Mouse (Mus musculus) layer of hippocampus, adult 18-20 months (tissue): ENCODE results near the gene Fam155a. TPM values are rescaled to one million over a fixed set of nuclear protein-coding genes. Genes with fewer than 3 reads are reported as not detected.
"Not testable (repeated sequence)": the region's sequence is repeated elsewhere in the genome, so short reads cannot be mapped to it uniquely, and the experiment has no call there.

ENCODE experiments used
- DNase-seq, 2 experiments: peaks; one replicate each; pipeline ENCODE4 v3.0.0; 2022; ENCODE audit warnings: low spot score in 2 of 2
- total RNA-seq, 2 experiments: library from RNA; stranded (reverse); gene quantifications; 2 replicates each; pipeline ENCODE4 v1.2.3; 2021

Gene Fam155a
- total RNA-seq, 2 experiments from 2014 or later = 117 to 119 TPM

DNA sequence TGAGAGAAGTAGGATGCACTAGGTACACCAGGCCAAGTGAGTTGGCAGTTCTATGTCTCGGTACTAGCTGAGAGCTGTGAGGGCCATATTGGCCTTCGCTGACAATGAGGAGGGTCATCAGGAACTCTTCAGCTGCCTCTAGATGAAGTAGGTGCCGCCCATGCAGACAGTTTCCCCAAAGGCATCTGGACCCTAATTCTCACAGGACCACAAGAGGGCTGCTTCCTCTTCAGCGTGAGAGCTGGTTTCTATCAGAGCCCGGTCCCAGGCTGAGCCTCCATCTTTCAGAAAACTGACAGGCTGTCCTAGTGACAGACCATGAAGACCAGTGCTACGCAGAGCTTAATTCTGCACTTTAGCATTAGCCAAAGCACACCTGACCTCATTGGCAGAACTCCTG lies 364.8 kb downstream of the Fam155a start:
- no peak for DNase-seq

DNA sequence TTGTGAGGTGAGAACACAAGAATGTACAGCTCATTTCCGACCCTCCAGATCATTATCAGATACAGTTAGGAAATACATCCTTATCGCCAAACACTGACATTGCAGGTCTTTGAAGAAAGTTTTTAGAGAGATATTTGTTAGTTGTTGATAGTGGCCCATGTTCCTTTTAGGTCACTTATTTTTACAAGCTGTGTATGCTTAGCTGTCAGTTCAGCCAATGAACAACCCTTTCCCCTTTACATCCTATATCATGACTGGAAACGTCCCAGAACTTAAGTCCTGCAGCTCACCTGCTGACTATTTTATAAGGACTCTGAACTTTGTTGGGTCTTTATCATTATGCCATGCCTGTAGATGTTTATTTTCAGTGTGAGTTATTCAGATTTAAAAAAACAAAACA lies 366.3 kb downstream of the Fam155a start:
- no peak for DNase-seq

- DNase-seq = no peak
Measured at GRCm38 (mm10) chr8:9402393-9402792, 368.6 kb downstream of the Fam155a start.

DNA sequence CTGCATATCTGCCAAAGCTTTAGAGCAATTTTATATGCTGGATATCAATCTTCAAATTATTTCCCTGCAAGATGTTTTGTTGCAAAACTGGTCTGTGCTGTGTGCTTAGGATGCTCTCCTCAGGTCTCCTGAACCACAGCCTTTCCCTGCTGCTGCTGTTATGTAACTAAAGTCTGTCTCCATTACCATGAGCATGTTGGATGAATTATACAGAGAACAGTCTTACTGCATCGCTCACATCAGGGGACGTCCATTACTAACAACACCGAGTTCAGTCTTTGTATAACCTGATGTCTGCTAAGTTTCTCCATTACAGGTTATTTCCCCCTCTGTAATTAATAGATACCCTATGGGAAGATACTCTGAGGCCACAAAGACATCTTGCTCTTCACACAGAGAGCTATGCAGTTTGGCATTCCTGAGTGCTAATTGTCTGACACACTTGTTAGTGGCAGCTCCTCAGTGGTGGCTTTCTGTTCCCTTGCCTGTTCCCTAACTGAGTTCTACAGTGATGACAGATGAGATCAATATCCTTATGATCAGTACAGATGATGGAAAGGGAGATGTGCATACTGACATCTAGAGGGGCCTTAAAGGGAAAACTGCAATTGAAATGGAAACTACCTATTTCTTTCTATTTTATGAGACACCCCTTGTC lies 372.2 kb downstream of the Fam155a start:
- DNase-seq = peak in 1 of 2 experiments; percentile 61

DNA sequence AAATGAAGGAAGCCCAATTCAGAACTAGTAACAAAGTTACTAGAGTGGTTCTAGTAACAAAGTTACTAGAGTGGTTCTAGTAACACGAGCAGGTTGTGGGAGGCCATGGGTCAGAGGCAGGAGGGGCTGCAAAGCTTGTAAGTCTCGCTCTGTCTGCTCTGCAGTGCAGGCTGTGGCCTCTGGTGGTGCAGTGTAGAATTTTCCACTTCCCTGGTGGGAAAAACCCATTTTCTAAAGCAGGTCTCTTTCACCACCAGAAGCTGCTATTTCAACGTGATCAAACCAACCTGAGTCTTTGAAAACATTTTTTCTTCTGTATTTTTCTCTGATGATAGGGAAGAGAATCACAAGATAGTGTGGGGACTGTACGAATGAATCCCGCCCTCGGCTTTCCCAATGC lies 372.9 kb downstream of the Fam155a start:
- DNase-seq = peak in 1 of 2 experiments; percentile 30

DNA sequence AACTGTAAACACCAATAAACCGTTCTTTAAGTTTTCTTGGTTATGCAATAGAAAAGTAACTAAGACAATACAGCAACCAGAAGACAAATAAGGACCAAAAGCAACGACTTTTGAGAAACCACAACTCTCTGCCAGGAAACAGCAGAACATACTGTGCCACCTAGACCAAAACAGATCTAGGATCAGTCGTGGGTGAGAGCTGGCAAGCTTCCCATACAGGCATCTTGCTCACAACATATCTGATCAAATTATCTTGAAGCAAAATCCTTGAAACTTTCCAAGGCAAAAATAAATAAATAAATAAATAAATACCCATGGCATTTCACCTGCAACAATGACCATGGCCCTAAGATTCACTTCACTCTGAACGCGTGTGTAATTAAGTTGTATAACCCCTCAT lies 376.3 kb downstream of the Fam155a start:
- DNase-seq = peak in 1 of 2 experiments; percentile 48

- DNase-seq = no peak
Measured at GRCm38 (mm10) chr8:9393246-9393645, 377.7 kb downstream of the Fam155a start.

GRCm38 (mm10) chr8:9390229-9390628 lies 380.7 kb downstream of the Fam155a start:
- DNase-seq = not testable (repeated sequence)

GRCm38 (mm10) chr8:9369201-9369600 lies 401.8 kb downstream of the Fam155a start:
- DNase-seq = no peak

- no peak for DNase-seq
Measured at GRCm38 (mm10) chr8:9367721-9368120, 403.2 kb downstream of the Fam155a start.

DNA sequence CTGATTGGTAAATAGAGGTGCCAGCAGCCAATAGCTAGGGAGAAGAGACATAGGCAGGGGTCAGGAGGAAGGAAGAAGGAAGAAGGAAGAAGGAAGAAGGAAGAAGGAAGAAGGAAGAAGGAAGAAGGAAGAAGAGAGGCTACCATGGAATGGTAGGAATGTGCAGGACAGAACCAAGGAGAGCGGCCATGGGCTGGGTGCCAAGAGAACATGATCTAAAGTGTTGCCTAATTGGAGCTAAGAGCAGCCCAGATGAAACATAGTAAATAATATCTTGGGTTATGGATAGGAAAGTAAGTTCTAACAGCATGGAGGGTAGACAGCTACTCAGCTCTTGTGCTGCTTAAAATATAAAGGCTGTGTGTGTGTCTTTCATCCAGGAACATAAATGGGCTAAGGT lies 405.6 kb downstream of the Fam155a start:
- no peak for DNase-seq

DNA sequence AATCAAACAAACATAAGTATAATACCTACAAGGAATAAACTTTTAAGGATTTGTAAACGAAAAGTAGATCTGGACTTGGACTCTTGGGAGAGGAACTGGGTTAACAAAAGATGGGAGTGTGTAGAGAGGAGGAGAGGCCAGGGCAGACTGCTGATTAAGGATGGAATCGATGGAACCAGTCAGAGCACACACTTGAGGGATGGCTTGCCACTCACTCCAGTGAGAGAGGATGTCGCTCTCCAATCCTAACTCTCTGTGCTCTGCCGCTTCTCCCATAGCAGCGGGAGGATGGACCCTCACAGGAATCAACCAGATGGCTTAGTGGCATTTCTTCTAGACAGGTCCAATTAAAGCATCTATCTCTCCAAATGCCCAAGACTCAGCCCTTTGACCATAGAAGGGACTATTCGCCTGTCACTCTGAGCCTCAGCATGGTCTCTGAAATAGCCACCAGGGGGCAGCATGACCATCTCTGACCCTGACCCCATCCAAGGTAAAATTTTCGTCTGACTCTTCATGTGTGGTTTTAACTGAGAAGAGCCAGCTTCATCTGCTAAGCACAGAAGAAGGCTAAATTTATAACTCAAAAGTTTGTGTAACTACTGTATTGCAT lies 422.3 kb downstream of the Fam155a start:
- DNase-seq = no peak

GRCm38 (mm10) chr8:9347163-9347562 lies 423.8 kb downstream of the Fam155a start:
- no peak for DNase-seq

DNA sequence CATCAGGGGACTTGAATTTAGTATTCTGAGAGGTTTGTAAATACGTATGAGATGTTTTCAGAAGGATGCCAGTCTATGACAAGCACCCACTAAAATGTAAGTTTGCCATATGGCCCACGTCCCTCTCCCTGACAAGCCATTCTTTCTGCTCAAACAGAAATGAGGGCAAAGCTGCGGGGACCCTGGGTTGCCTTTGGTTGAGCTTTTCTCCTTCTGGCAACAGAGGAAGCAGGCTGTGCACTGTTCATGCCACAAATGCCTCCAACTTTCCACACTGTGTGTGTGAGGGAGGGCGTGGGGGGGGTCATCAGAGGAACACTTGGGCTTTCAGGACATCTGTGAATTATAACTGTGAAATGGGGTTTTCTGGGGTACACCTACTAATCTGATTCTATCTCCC lies 426.8 kb downstream of the Fam155a start:
- DNase-seq = no peak

- no peak for DNase-seq
Measured at GRCm38 (mm10) chr8:9342998-9343397, 428.0 kb downstream of the Fam155a start.

DNA sequence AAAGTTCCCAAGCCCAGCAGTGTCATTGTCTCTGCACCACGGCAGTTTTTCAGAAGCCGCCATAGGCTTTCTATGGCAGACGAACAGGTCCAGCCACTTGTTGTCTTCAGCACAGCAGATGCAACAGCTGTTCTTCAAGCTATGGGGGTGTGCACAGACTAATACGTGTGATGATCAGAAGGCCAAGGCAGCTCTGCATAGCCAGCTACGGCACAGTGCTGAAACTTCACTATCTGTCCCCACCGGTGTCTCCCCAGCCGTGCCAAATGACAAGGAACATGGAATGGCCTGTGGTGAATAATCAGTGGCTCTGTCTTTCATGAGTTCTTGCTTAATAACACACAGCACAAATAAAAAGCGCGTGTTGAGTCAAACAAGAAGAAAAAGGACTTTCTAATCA lies 428.4 kb downstream of the Fam155a start:
- no peak for DNase-seq

- no peak for DNase-seq
Measured at GRCm38 (mm10) chr8:9337905-9338304, 433.1 kb downstream of the Fam155a start.

DNA sequence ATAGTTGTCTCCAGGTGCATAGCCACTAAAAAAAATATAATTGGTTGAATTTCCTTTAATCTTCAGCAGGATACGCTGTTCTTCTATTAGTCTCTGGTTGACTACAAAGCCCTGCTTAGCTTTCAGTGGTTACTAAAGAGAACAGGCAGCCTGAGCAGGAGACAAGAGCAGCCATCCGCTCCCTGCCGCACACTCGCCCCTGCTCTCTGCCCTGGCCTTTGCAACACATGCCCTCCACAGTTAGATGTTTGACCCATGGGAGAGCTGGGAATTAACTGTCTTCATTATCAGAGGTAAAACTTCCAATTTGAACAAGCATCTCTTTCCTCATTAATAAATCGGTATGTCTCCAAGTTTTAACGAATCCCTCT lies 435.0 kb downstream of the Fam155a start:
- no peak for DNase-seq

DNA sequence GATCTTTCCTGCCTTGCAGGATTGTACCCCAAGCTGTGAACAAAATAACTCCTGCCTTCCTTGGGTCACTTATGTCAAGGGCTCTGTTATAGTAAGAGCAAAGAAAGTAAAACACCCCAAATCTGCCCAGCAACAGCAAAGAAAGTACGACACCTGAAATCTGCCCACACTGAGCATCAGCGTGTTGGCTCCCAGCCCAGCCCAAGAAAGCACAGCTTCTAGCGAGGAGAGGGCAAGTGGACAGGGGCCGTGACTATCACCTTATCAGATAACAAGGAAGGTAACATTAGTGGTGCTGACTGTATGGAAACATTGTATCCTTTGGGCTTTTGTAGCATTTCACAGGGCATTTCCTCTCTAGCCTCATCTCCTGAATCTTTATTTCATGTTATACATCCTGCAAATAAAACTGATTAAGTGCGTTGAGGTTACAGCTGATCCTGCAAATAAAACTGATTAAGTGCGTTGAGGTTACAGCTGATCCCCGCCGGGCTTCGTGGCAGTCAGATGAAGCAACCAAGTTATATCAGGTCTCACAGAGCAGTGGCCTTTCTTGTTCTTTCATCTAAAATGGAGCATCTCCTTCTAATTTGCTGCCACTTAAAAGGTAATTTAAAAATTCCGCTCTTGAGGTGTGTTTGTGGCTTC lies 435.6 kb downstream of the Fam155a start:
- DNase-seq = no peak

DNA sequence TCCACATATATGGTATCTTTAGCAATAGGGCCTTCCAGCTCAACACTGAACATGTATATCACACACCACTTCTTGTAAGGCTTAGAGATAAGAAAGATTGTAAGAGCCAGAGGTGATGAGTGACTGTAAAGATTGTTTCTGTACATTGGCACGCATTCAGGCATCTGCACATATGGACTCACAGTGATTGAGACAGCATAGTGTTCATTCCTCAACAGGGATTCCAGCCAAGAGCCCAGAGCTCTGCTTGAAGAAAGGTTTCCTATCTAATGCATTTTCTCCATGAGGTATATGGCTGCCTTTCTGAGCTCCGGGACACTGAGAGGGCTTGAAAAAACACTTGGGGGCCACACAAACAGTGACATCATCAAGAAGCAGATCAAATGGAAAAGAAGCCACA lies 438.2 kb downstream of the Fam155a start:
- no peak for DNase-seq

DNA sequence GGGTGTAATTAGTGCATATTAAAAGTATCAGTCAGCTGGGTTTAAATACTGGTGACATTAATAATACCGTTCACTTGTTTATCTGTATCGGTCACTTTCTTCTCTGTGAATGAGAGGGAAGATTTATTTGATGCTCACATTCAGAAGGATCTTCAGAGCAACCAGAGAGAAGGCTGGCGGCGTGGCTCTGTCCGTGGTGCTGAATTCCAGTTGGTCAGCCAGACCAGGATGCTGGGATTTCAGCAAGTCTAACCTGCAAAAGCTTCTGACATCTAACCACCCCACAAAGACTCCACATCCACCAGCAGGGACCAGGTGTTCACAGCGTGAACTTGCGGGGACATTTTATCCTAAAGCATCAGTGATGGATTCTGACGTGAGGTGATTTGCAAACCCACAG lies 461.5 kb downstream of the Fam155a start:
- no peak for DNase-seq

DNA sequence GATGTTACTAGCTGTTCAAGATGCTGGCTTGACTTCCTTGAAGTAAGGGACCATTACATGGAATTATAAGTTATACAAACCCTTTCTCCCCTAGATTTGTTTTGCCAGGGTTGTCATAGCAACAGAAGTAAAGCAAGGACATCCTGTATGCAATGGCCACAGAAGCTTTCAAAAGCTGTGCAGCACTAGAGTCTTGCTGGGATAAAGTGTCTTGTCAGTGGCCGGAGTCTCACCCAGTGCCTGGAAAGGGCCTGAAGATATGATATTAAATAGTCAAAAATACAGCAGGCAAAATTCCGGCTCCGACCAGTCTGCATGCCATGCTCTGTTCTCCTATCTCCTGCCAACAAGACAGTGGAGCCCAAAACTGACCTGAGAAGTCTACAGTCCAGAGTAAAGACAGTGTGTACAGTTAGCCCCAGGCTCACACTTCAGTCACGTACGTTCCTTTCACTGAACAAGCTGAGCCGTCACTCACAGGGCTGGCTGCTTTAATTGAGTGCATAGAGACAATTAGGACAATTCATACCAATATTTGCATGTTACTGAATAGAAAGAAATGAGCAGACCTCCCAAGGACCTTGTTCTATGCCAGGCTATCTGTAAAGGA lies 467.3 kb downstream of the Fam155a start:
- DNase-seq = no peak
